ENCODE assay signal across 10 mouse cellular contexts in genomic region chr15:79399231-79400052, GRCm38 (mm10). TPM values are rescaled to one million over a fixed set of nuclear protein-coding genes. Genes with fewer than 3 reads are reported as not detected.
DNase-seq lines count a peak whose midpoint lies in the region; ATAC-seq and TF ChIP-seq lines count a peak whose summit lies in the region.
"Had no signal": no experiment of that assay in that cellular context is flagged by ENCODE, and none has a peak within 500 bp of the region (broad histone marks: within the 10 kb centered on the region; RNA-seq: fewer than 3 reads in every experiment).

No protein-coding gene starts in this region.

- H3K4me2 ChIP-seq in hindbrain, postnatal 0 days (ENCODE audit: low read depth, low read length), result no peak overlapping the region
- H3K4me2 ChIP-seq in hindbrain, embryonic 16.5 days (ENCODE audit: low read length), result no peak overlapping the region
- no peak overlapping the region for H3K4me2 ChIP-seq in embryonic facial prominence, embryonic 15.5 days (replicated peaks)
- no peak overlapping the region for H3K4me2 ChIP-seq in stomach, postnatal 0 days (replicated peaks; ENCODE audit: low read depth)

- H3K36me3 ChIP-seq in hindbrain, postnatal 0 days (ENCODE audit: insufficient read depth, low read length), result no peaks in the 10 kb centered on the region
- no peaks in the 10 kb centered on the region for H3K36me3 ChIP-seq in hindbrain, embryonic 16.5 days (ENCODE audit: control insufficient read depth, insufficient read depth, low read length)
- H3K36me3 ChIP-seq in embryonic facial prominence, embryonic 15.5 days, result peaks cover 12% of the 10 kb centered on the region; the same call in 1 of the 2 replicates
- H3K36me3 ChIP-seq in stomach, postnatal 0 days (ENCODE audit: control insufficient read depth, insufficient read depth, low read length), result no peaks in the 10 kb centered on the region; the same call in 1 of the 2 replicates

- no peaks in the 10 kb centered on the region for H3K9me3 ChIP-seq in hindbrain, postnatal 0 days (ENCODE audit: low read length)
- H3K9me3 ChIP-seq in hindbrain, embryonic 16.5 days (ENCODE audit: control insufficient read depth, low read length), result no peaks in the 10 kb centered on the region
- H3K9me3 ChIP-seq in embryonic facial prominence, embryonic 15.5 days (replicated peaks), result no peaks in the 10 kb centered on the region
- H3K9me3 ChIP-seq in stomach, postnatal 0 days (ENCODE audit: control insufficient read depth, low read length), result no peaks in the 10 kb centered on the region
- H3K9me3 ChIP-seq: hindbrain, embryonic 10.5 days had no signal

- intact Hi-C loops in gastrocnemius, postnatal 14 days (cut with DNase I; ENCODE audit: low total_unique reads), result loop anchor here (5.0 kb wide), 1 partner anchor 48 kb away; no protein-coding TSS in a partner anchor

- DNase-seq in hindbrain, postnatal 0 days (ENCODE audit: low spot score), result peak; percentile 39
- DNase-seq in retina, postnatal 1 day, result peak; percentile 25
- DNase-seq in retina, embryonic 14.5 days (ENCODE audit: low spot score), result no peak
- DNase-seq in stomach, postnatal 0 days (ENCODE audit: low spot score), result no peak
- no peak for DNase-seq in gastrocnemius, postnatal 4 days (ENCODE audit: low spot score in 2 of 2)
- DNase-seq in gastrocnemius, postnatal 14 days, result no peak
- DNase-seq: kidney, postnatal 25 days had no signal

- WGBS in hindbrain, postnatal 0 days, result 62% methylated on average over 14 of the region's 14 CpGs
- 76% methylated on average over 14 of the region's 14 CpGs for WGBS in hindbrain, embryonic 16.5 days
- 70% methylated on average over 14 of the region's 14 CpGs for WGBS in embryonic facial prominence, embryonic 15.5 days
- 57% methylated on average over 14 of the region's 14 CpGs for WGBS in stomach, postnatal 0 days

- TF ChIP-seq CTCF in hindbrain, postnatal 0 days (IDR thresholded peaks at IDR 0.05; ENCODE audit: low read depth), result 0 out of 2 replicates have a peak, but pooled peaks have one; percentile 20
- TF ChIP-seq CTCF in stomach, postnatal 0 days (IDR thresholded peaks at IDR 0.05; ENCODE audit: low read depth), result peak; percentile 30; the same call in 1 of the 2 replicates

- ATAC-seq in hindbrain, postnatal 0 days, result no peak
- ATAC-seq in hindbrain, embryonic 16.5 days, result no peak
- ATAC-seq in embryonic facial prominence, embryonic 15.5 days (ENCODE audit: insufficient number of reproducible peaks, low FRiP score, low TSS enrichment, low read depth), result no peak
- no peak for ATAC-seq in stomach, postnatal 0 days (ENCODE audit: low FRiP score, low TSS enrichment)

- H3K9ac ChIP-seq in hindbrain, postnatal 0 days (replicated peaks; ENCODE audit: low read length), result no peak overlapping the region
- no peak overlapping the region for H3K9ac ChIP-seq in hindbrain, embryonic 16.5 days (ENCODE audit: low read depth, low read length)
- H3K9ac ChIP-seq in embryonic facial prominence, embryonic 15.5 days, result no peak overlapping the region
- H3K9ac ChIP-seq in stomach, postnatal 0 days (ENCODE audit: low read length), result 0 out of 2 replicates have a peak overlapping the region, but pooled peaks have one; percentile 2

- no peak overlapping the region for H3K4me3 ChIP-seq in hindbrain, postnatal 0 days (ENCODE audit: low read length)
- no peak overlapping the region for H3K4me3 ChIP-seq in hindbrain, embryonic 16.5 days (ENCODE audit: low read length)
- no peak overlapping the region for H3K4me3 ChIP-seq in embryonic facial prominence, embryonic 15.5 days (replicated peaks)
- H3K4me3 ChIP-seq in stomach, postnatal 0 days (ENCODE audit: low read depth, low read length), result no peak overlapping the region
- H3K4me3 ChIP-seq: hindbrain, embryonic 10.5 days had no signal

- H3K27ac ChIP-seq in hindbrain, postnatal 0 days, result no peak overlapping the region
- no peak overlapping the region; the same call in 1 of the 2 replicates for H3K27ac ChIP-seq in hindbrain, embryonic 16.5 days (ENCODE audit: low read depth, low read length)
- H3K27ac ChIP-seq in embryonic facial prominence, embryonic 15.5 days (replicated peaks), result 0 out of 2 replicates have a peak overlapping the region, but pooled peaks have one; percentile 5
- H3K27ac ChIP-seq in stomach, postnatal 0 days (replicated peaks), result 0 out of 2 replicates have a peak overlapping the region, but pooled peaks have one; percentile 14
- H3K27ac ChIP-seq: hindbrain, embryonic 10.5 days had no signal

- H3K4me1 ChIP-seq in hindbrain, postnatal 0 days (ENCODE audit: insufficient read depth, low read length), result peaks cover 25% of the 10 kb centered on the region
- H3K4me1 ChIP-seq in hindbrain, embryonic 16.5 days (ENCODE audit: control insufficient read depth, insufficient read depth, low read depth, low read length), result peaks cover 37% of the 10 kb centered on the region
- peaks cover 66% of the 10 kb centered on the region for H3K4me1 ChIP-seq in embryonic facial prominence, embryonic 15.5 days
- H3K4me1 ChIP-seq in stomach, postnatal 0 days (replicated peaks; ENCODE audit: control insufficient read depth, insufficient read depth), result peaks cover 11% of the 10 kb centered on the region

- TF ChIP-seq EP300 in stomach, postnatal 0 days (optimal IDR thresholded peaks at IDR 0.05), result no peak

- no peaks in the 10 kb centered on the region for H3K27me3 ChIP-seq in hindbrain, postnatal 0 days (ENCODE audit: insufficient read depth, low read length)
- no peaks in the 10 kb centered on the region for H3K27me3 ChIP-seq in hindbrain, embryonic 16.5 days (replicated peaks; ENCODE audit: control insufficient read depth, insufficient read depth, low read length)
- no peaks in the 10 kb centered on the region for H3K27me3 ChIP-seq in embryonic facial prominence, embryonic 15.5 days
- no peaks in the 10 kb centered on the region for H3K27me3 ChIP-seq in stomach, postnatal 0 days (ENCODE audit: control insufficient read depth, insufficient read depth, low read length)

RNA-seq across cellular contexts. Expression of gene Tmem184b, which starts 3.9 kb away (rescaled TPM):
- 72.4 and 113 TPM in 2 replicates for total RNA-seq in hindbrain, postnatal 0 days (2014; rRNA removed)
- polyA plus RNA-seq in hindbrain, postnatal 0 days (2015; fragmentation: Nextera tagmentation; extraction: Ambion mirVana), result 26.6 and 31.6 TPM in 2 replicates
- polyA plus RNA-seq in hindbrain, embryonic 16.5 days (2015; fragmentation: Nextera tagmentation; extraction: Ambion mirVana), result 42.4 and 54.9 TPM in 2 replicates
- polyA plus RNA-seq in embryonic facial prominence, embryonic 15.5 days (2015; fragmentation: Nextera tagmentation; extraction: Ambion mirVana), result 87.4 and 92.8 TPM in 2 replicates
- polyA plus RNA-seq in stomach, postnatal 0 days (2015; fragmentation: Nextera tagmentation; extraction: Ambion mirVana), result 21.2 and 22.3 TPM in 2 replicates
- total RNA-seq in gastrocnemius, postnatal 4 days (2021), result 10 to 100 TPM; 72.4 to 77.4 TPM
- 10 to 100 TPM; 31.5 to 32.6 TPM for total RNA-seq in gastrocnemius, postnatal 14 days (2021)

RNA-seq across cellular contexts. Expression of gene Maff, which starts 53.0 kb away (rescaled TPM):
- total RNA-seq in hindbrain, postnatal 0 days (2014; rRNA removed), result 4.0 and 5.4 TPM in 2 replicates
- 1.7 and 2.0 TPM in 2 replicates for polyA plus RNA-seq in hindbrain, postnatal 0 days (2015; fragmentation: Nextera tagmentation; extraction: Ambion mirVana)
- 1.1 and 1.2 TPM in 2 replicates for polyA plus RNA-seq in hindbrain, embryonic 16.5 days (2015; fragmentation: Nextera tagmentation; extraction: Ambion mirVana)
- 3.5 and 3.7 TPM in 2 replicates for polyA plus RNA-seq in embryonic facial prominence, embryonic 15.5 days (2015; fragmentation: Nextera tagmentation; extraction: Ambion mirVana)
- polyA plus RNA-seq in stomach, postnatal 0 days (2015; fragmentation: Nextera tagmentation; extraction: Ambion mirVana), result 11.4 and 11.9 TPM in 2 replicates
- total RNA-seq in gastrocnemius, postnatal 4 days (2021), result 1 to 10 TPM; 3.8 to 4.0 TPM
- total RNA-seq in gastrocnemius, postnatal 14 days (2021), result 1 to 10 TPM; 1.4 to 2.7 TPM

RNA-seq across cellular contexts. Expression of gene Csnk1e, which starts 55.9 kb away (rescaled TPM):
- total RNA-seq in hindbrain, postnatal 0 days (2014; rRNA removed), result 323 and 374 TPM in 2 replicates
- polyA plus RNA-seq in hindbrain, postnatal 0 days (2015; fragmentation: Nextera tagmentation; extraction: Ambion mirVana), result 158 and 178 TPM in 2 replicates
- polyA plus RNA-seq in hindbrain, embryonic 16.5 days (2015; fragmentation: Nextera tagmentation; extraction: Ambion mirVana), result 132 and 147 TPM in 2 replicates
- polyA plus RNA-seq in embryonic facial prominence, embryonic 15.5 days (2015; fragmentation: Nextera tagmentation; extraction: Ambion mirVana), result 113 and 117 TPM in 2 replicates
- polyA plus RNA-seq in stomach, postnatal 0 days (2015; fragmentation: Nextera tagmentation; extraction: Ambion mirVana), result 44.8 and 50.8 TPM in 2 replicates
- total RNA-seq in gastrocnemius, postnatal 4 days (2021), result 10 to 100 TPM; 81.1 to 89.2 TPM
- total RNA-seq in gastrocnemius, postnatal 14 days (2021), result 10 to 100 TPM; 46.6 to 46.7 TPM

Comparison
In these comparisons a context has a peak if more than half of its experiments do, and no peak if none do; other contexts are left out.
1. DNase-seq: peak in hindbrain, postnatal 0 days (single experiment) and retina, postnatal 1 day (single experiment); none in retina, embryonic 14.5 days (single experiment), stomach, postnatal 0 days (single experiment), gastrocnemius, postnatal 4 days (0 of 2) and gastrocnemius, postnatal 14 days (single experiment).
2. H3K27ac ChIP-seq: peak in embryonic facial prominence, embryonic 15.5 days (single experiment) and stomach, postnatal 0 days (single experiment); none in hindbrain, postnatal 0 days (single experiment) and hindbrain, embryonic 16.5 days (single experiment).